Mouse (Mus musculus) layer of hippocampus, postnatal 36 days (tissue): ENCODE data around the gene Lrrc8c. TPM values are rescaled to one million over a fixed set of nuclear protein-coding genes. Genes with fewer than 3 reads are reported as not detected.
"Not testable (repeated sequence)": the region's sequence is repeated elsewhere in the genome, so short reads cannot be mapped to it uniquely, and the experiment has no call there.

Source experiments
- DNase-seq, 2 experiments: peaks; one replicate each; pipeline ENCODE4 v3.0.0; 2022
- total RNA-seq, 2 experiments: library from RNA; stranded (reverse); gene quantifications; 2 replicates each; pipeline ENCODE4 v1.2.3; 2021

The Lrrc8c gene
- total RNA-seq, 2 experiments from 2014 or later = 28.9 to 32.6 TPM

GRCm38 (mm10) chr5:105609683-105610082 is 90.5 kb downstream of the Lrrc8c start:
- no peak for DNase-seq

DNA sequence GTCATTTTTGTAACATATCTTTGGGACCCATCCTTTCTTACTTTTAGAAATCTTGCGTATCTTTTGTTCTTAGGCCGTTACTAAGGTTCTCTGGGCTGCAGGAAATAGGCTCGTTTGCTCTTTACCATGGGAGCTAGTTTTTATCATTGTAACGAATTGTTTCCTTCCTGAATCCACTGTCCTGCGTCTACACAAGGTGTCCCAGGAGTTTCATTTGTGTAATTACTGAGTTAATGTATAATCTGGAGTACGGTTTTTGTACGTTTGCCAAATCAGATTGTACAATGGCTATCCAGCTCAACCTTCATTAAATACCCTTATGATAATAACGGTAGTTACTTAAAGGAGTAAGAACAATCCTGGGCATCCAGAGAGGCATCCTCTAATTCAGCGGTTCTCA is 93.8 kb downstream of the Lrrc8c start:
- DNase-seq = no peak

DNA sequence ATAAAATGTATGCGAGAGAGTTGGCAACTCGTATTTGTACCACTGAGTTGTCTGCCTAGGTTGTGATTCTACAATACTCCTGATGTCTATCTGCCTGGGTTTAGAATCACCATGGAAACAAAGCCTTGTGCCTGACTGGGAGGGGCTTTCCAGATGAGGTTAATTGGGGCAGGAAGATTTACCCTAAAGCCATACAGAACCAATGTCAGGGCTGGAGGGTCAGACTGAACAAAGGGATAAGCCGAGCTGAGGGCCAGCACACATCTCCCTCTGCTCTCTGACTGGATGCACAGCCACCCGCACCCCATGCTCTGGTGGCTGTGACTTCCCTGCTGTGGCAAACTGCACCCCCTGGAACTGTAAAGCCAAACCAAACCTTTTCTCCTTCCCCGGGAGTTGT is 94.8 kb downstream of the Lrrc8c start:
- no peak for DNase-seq

- no peak for DNase-seq
Measured at GRCm38 (mm10) chr5:105614682-105615434, 95.7 kb downstream of the Lrrc8c start.

DNA sequence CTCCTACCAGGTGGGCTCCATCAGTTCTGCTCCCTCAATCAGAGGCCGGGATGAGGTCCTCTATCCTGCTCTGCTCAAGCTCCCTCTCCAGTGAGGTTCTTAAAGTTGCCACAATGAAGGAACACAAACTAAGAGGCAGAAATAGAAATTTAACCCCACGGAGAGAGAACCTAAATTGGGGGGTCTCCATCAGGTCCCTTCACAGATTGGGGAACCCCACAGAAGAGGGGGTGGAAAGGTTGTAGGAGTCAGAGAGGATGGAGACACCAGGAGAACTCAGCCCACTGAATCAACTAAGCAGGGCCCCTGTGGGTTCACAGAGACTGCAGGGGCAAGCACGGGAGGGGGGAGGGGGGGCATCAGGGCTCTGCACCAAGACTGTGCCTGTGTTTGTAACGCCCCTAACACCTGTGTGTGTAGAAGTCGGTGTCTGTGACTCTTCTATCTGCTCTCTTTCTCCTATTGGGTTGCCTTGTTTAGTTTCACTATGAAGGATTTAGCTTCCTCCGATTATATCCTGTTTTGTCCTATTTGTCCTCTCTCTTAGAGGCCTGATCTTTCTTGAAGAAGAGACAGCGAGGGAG is 96.8 kb downstream of the Lrrc8c start:
- DNase-seq = no peak

DNA sequence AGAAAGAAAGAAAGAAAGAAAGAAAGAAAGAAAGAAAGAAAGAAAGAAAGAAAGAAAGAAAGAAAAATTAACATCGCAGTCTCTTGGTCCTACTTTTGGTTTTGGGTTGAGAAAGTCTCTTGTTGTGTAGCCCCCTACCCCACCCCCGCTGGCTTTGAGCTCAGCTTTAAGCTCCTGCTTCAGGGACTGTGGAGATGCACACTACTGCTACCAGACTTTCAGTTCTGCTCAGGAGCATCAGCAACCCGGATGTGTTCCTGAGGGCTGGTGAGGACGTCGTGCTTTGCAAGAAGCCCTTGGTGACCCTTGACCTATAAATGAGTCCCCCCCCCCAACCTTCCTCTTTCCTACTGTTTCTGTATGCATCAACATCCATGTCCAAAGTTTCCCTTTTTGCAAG is 97.3 kb downstream of the Lrrc8c start:
- DNase-seq = no peak

- DNase-seq = no peak
Measured at GRCm38 (mm10) chr5:105618510-105618909, 99.3 kb downstream of the Lrrc8c start.

DNA sequence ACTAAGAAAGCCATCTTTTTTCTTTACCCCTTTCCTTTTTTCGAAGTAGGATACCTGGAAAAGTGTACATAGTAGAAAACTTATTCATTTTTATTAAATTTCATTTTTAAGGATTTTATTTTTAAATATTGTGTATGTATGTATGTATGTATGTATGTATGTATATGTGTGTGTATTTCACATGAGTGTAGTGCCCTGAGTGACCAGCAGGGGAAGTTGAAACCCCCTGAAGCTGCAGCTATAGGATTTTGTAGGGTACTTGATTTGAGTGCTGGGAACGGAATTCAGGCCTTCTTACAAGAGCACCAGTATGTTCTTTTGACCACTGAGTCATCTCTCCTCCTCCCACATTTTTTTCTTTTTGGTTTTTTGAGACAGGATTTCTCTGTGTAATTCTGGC is 100.5 kb downstream of the Lrrc8c start:
- DNase-seq = no peak

GRCm38 (mm10) chr5:105620505-105621116 is 101.4 kb downstream of the Lrrc8c start:
- peak; percentile 34 to 44 for DNase-seq

- no peak for DNase-seq
Measured at GRCm38 (mm10) chr5:105623074-105623713, 104.0 kb downstream of the Lrrc8c start.

DNA sequence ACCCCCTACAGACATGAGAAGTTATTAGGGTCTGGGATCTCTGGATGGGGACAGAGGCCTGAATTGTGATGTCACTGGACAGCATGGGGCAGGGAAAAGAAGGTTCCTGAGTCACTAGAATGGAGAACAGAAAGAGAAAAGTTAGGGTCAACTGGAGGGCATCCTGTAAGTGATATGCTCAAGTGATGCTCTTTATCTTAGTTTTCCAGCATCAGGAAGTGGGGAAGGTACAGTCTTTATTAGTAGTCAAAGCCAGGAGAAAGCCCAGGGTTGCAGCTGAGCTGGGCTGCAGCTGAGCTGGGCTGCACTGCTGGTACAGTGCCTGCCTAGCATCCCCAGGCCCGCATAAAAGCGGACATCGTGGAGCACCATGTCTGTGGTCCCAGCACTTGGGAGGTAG is 105.1 kb downstream of the Lrrc8c start:
- no peak for DNase-seq

DNA sequence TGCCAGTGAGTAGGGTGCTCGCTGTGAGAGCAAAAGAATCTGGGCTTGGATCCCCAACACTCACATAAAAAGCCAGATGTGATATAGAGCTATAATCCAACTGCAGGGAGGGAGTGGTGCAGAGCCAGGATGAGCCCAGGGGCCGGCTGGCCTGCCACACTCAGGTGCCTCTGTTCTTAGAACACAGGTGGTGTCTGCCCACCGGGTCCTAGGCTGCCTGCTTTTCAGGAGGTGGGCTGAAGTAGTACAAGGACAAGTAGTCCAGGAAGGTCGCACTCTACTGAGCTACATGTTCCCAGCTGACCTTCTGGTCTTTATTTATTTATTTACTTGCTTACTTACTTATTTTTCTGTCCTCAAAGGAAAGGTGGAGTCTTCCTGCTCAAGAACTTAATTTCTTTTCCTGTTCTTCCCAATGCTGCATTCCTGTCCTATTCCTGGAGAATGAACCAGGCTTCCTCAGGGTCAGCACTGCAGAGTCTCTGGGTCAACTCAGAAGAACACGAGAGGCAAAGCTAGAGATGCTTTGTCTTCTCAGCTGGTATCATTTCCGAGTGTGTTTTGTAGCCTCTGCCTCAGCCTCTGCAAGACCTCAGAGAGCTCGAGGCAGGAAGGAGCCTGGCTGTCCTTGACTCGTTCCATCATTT is 106.4 kb downstream of the Lrrc8c start:
- no peak for DNase-seq

- no peak for DNase-seq
Measured at GRCm38 (mm10) chr5:105626355-105626754, 107.2 kb downstream of the Lrrc8c start.

GRCm38 (mm10) chr5:105627093-105627492 is 107.9 kb downstream of the Lrrc8c start:
- DNase-seq = no peak

DNA sequence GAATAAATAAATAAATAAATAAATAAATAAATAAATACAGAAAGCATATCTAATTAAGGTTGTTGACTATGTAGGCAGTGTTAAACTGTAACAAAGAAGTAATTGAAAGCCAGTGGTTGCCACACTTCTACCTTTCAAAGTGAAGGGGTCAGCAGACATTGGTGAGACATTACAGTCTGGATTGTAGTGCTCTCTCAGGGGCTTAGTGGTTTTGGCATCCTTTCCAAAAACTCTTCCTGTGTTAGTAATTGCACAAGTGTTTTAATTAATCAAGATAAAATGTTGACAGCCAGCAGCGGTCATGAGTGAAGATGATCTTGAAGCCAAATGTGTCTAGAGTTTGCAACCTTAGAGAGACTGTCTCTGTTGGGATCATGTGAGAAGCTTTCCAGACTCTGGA is 110.8 kb downstream of the Lrrc8c start:
- DNase-seq = no peak

- DNase-seq = no peak
Measured at GRCm38 (mm10) chr5:105632066-105632465, 112.9 kb downstream of the Lrrc8c start.

DNA sequence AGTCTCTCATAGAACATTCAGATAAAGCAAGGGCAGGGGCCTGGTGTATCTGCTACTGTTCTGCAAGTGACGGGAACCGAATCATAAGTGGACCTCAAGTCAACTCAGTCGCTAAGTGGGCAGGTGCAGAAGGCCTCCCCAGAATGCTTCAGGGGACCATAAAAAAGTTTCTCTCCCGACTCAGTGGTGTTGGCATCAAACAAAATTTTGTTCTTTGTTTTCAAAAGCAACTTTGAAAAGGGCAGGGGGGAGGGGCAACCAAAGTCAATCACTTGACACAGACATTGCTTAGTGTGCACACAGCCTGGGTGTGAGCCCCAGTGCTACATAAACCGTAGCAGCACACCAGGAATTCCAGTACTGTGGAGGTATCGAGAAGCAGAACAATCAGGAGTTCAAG is 116.4 kb downstream of the Lrrc8c start:
- DNase-seq = no peak

GRCm38 (mm10) chr5:105636484-105637191 is 117.5 kb downstream of the Lrrc8c start:
- DNase-seq = no peak

GRCm38 (mm10) chr5:105638266-105638665 is 119.1 kb downstream of the Lrrc8c start:
- not testable (repeated sequence) for DNase-seq

DNA sequence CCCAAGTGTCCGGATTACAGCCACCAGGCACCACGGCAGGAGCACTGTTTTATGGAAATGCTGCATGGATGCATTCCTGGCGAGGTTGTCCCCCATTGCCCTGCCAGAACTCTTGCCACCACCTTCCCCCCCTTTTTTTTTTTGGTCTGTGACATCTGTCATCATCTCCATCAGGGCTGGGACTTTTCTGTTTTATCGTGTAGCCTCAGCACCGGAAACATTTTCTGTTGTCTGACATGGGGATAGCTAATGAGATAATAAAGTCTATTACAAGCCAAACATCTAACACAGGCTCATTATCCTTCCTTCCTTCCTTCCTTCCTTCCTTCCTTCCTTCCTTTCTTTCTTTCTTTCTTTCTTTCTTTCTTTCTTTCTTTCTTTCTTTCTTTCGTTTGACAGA is 119.7 kb downstream of the Lrrc8c start:
- no peak for DNase-seq

DNA sequence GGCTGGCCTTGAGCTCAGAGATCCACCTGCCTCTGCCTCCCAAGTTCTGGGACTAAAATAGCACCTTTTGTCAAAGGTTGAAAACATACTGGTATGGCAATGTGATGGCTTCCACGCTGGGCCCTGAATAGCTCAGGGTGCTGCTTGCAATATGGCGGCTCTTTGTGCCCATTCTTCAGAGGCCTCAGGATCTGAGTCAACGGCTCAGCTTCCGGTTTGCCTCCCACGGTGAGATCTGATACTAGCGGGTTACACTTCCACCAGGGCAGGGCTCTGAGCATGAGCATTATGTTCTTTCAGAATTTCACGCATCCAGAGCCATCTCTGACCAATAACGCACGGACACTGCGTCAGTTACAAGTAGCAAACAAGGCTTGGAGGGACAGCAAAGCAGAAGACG is 120.2 kb downstream of the Lrrc8c start:
- no peak for DNase-seq

GRCm38 (mm10) chr5:105642517-105642916 is 123.3 kb downstream of the Lrrc8c start:
- no peak for DNase-seq
